Mouse (Mus musculus): ENCODE data around the gene Casp7.

Casp7 gene

DNA sequence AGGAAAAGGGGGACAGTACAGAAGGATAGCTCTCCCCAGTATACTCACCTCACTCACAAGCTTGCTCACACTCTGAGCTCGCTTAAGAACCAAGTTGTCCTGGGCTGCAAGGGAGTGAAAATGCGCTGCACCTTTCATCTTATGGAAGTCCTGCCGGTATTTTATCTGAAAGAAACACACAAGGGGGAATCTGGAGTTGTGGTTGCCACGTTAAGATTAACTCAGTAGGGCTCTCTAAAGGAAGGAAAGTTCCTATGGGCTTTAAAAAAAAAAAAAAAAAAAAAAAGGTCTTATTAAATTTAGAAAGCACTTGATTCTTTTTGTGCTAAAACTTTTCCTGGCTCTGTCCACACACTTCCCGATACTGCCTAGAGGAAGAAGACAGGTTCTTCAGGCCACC lies 18.9 kb upstream of the Casp7 start:
- no peak for TF ChIP-seq NANOG (IDR thresholded peaks at IDR 0.05; ENCODE audit: borderline replicate concordance, low read length)
- no peak for TF ChIP-seq POU5F1 (IDR thresholded peaks at IDR 0.05; ENCODE audit: borderline replicate concordance, low read length)
- TF ChIP-seq CTCF (conservative IDR thresholded peaks at IDR 0.05; ENCODE audit: low read length): no peak
- no peaks in the 10 kb centered on the region for H3K27me3 ChIP-seq (ENCODE audit: insufficient read depth, low read length)
- H3K4me1 ChIP-seq (replicated peaks; ENCODE audit: low read depth, low read length): no peaks in the 10 kb centered on the region; the same call in 1 of the 2 replicates

DNA sequence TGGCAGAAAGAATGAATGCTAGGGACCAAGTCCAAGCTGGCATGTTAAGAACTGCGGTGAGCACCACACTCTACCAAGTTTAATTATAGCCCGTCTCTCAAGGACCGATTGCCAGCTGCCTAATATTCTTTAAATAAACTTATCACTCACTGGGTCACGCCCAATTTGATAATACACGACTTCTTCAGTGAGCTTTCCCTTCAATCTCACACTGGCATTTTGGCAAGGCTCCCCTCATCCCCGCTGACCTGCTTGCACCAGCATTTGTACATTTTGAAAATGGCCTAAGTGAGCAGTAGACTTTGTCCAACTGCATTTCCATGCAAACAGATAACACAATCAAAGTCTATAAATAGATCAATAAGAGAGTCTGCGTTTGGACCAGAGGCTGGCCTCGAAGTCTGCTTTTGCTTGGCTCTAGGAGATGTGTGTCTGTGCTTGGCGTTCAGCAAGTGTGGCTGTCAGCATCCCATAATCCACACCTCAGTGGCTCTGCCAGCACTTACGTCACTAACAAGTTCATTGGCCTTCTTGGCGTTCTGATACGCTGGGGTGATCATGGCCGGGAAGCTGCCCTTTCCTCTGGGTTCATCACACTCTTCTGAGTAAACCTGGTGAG lies 18.3 kb upstream of the Casp7 start:
- Histone ChIP-seq H3K36me3 (ENCODE audit: insufficient read depth, low read length) (no peaks in the 10 kb centered on the region), H3K9me3 (ENCODE audit: low read length) (no peaks in the 10 kb centered on the region), H3K4me1 (replicated peaks; ENCODE audit: low read depth, low read length) (no peaks in the 10 kb centered on the region; the same call in 1 of the 2 replicates), H3K27me3 (ENCODE audit: insufficient read depth, low read length) (no peaks in the 10 kb centered on the region), H3K4me3 (replicated peaks; ENCODE audit: low read length) (no peak overlapping the region)
- TF ChIP-seq NANOG (IDR thresholded peaks at IDR 0.05; ENCODE audit: borderline replicate concordance, low read length) (no peak), CTCF (conservative IDR thresholded peaks at IDR 0.05; ENCODE audit: low read length) (no peak), POU5F1 (IDR thresholded peaks at IDR 0.05; ENCODE audit: borderline replicate concordance, low read length) (no peak)

More for the DNA sequence above, 18.9 kb upstream of the Casp7 start:
- H3K9me3 ChIP-seq (ENCODE audit: low read length): no peaks in the 10 kb centered on the region
- H3K4me3 ChIP-seq (replicated peaks; ENCODE audit: low read length): no peak overlapping the region
- no peaks in the 10 kb centered on the region for H3K36me3 ChIP-seq (ENCODE audit: insufficient read depth, low read length)

DNA sequence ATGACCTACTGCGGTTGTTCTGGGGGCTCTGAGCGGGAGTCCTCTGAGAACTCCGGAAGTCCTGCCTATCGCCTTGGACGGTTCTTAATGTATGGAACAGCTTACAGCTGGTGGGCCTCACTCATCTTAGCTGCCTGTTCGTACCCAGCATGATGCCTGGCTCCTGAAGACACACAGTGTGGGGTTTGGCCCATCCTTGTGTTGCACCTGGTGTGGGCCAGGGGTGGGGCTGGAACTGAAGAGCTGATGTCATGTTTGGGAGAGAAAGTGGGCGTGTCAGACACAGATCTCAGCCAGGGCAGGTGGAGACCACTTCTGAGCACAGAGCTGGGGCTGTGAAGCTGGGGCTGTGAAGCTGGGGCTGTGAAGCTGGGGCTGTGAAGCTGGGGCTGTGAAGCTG lies 16.6 kb upstream of the Casp7 start:
- no peak for TF ChIP-seq POU5F1 (IDR thresholded peaks at IDR 0.05; ENCODE audit: borderline replicate concordance, low read length)
- no peak for TF ChIP-seq CTCF (conservative IDR thresholded peaks at IDR 0.05; ENCODE audit: low read length)
- TF ChIP-seq NANOG (IDR thresholded peaks at IDR 0.05; ENCODE audit: borderline replicate concordance, low read length): no peak
- H3K27me3 ChIP-seq (ENCODE audit: insufficient read depth, low read length): no peaks in the 10 kb centered on the region
- no peaks in the 10 kb centered on the region for H3K36me3 ChIP-seq (ENCODE audit: insufficient read depth, low read length)
- no peaks in the 10 kb centered on the region for H3K9me3 ChIP-seq (ENCODE audit: low read length)
- H3K4me1 ChIP-seq (replicated peaks; ENCODE audit: low read depth, low read length): no peaks in the 10 kb centered on the region; the same call in 1 of the 2 replicates
- no peak overlapping the region for H3K4me3 ChIP-seq (replicated peaks; ENCODE audit: low read length)

DNA sequence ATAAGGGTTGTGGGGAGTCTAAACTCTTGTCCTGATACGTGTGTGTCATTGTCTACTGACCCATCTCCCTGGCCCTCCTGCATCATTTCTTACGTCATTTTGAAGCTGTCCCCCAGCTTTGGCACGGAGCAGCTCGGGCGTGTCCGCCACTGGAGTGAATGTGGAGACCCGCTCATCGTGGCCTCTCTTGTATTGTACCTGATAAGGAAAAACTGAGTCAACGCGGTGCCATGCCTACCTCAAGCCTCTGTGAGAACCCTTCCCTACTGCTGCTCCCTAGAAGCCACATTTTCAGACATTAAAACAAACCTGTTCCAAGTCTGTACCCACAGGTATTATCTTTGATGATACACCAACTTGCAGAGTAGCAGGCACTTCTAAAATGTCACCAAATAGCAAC lies 15.5 kb upstream of the Casp7 start:
- TF ChIP-seq POU5F1 (IDR thresholded peaks at IDR 0.05; ENCODE audit: borderline replicate concordance, low read length): no peak
- TF ChIP-seq NANOG (IDR thresholded peaks at IDR 0.05; ENCODE audit: borderline replicate concordance, low read length): no peak
- no peak for TF ChIP-seq CTCF (conservative IDR thresholded peaks at IDR 0.05; ENCODE audit: low read length)
- no peaks in the 10 kb centered on the region; the same call in 1 of the 2 replicates for H3K4me1 ChIP-seq (replicated peaks; ENCODE audit: low read depth, low read length)

DNA sequence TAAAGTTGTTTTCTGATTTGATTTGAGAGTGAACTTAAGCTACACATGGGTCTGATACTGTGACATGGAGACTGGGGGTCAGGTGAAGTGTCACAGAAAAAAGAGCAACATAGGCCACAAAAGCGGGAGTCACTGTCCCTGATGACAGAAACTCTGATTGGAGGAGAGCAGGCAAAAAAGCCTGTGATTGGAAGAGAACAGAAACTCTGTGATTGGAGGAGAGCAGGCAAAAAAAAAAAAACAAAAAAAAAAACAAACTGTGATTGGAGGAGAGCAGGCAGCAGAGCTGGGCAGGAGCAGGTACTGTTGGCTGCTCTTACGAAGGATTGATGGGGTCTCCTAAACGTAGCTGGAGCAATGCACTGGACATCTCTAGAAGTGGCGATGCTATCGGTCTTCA lies 11.4 kb upstream of the Casp7 start:
- H3K36me3 ChIP-seq (ENCODE audit: insufficient read depth, low read length): no peaks in the 10 kb centered on the region
- no peaks in the 10 kb centered on the region for H3K27me3 ChIP-seq (ENCODE audit: insufficient read depth, low read length)
- H3K4me3 ChIP-seq (replicated peaks; ENCODE audit: low read length): no peak overlapping the region
- TF ChIP-seq NANOG (IDR thresholded peaks at IDR 0.05; ENCODE audit: borderline replicate concordance, low read length): no peak
- no peaks in the 10 kb centered on the region for H3K4me1 ChIP-seq (replicated peaks; ENCODE audit: low read depth, low read length)
- H3K9me3 ChIP-seq (ENCODE audit: low read length): no peaks in the 10 kb centered on the region

More for the DNA sequence above, 15.5 kb upstream of the Casp7 start:
- no peaks in the 10 kb centered on the region for H3K27me3 ChIP-seq (ENCODE audit: insufficient read depth, low read length)
- H3K36me3 ChIP-seq (ENCODE audit: insufficient read depth, low read length): no peaks in the 10 kb centered on the region
- no peaks in the 10 kb centered on the region for H3K9me3 ChIP-seq (ENCODE audit: low read length)
- H3K4me3 ChIP-seq (replicated peaks; ENCODE audit: low read length): no peak overlapping the region

DNA sequence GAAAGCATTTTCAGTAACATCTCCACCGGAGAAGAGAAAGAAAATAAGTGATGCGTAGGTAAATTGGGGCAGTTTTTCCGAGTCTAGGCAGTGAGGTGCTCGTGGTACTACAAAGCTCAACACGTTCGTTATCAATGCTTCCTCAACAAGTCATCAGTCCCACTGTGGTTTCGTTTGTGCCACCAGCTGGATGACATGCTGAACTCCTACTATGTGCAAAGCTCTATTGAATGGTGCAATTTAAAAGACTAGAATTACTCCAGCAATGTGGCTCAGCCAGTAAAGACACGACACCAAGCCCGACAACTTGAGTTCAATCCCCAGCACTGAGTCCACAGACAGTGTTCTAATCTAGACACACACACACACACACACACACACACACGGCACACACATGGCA lies 10.8 kb upstream of the Casp7 start:
- H3K27me3 ChIP-seq (ENCODE audit: insufficient read depth, low read length): no peaks in the 10 kb centered on the region

DNA sequence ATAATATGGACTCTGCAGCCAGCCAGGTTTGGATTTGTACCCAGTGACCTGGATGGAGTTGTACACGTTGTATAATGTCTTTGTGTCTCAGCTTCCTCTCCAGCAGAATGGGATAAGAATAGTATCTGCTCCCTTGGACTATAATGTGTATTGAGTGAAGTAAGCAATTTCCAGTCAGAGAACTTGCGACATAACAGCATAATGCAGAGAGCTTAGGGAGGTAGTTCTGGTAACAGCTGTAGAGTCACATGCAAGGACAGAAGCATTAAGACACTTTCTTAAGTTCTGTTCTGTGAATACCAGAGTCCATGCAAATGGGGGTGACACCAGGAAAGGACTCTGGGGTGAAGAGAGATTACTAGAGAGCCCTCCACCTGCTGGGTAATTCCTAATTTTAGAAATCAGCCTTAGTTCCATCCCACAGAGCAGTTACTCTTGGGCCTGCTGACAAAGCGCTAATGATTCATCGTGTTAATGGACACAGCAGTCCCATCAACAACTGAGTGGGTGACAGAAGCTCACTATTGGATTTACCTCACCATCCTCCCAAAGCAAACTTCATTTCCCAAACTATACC lies 9.1 kb upstream of the Casp7 start:
- no peaks in the 10 kb centered on the region for H3K9me3 ChIP-seq (ENCODE audit: low read length)
- H3K4me1 ChIP-seq (replicated peaks; ENCODE audit: low read depth, low read length): peaks cover 14% of the 10 kb centered on the region
- no peak for TF ChIP-seq CTCF (conservative IDR thresholded peaks at IDR 0.05; ENCODE audit: low read length)
- TF ChIP-seq NANOG (IDR thresholded peaks at IDR 0.05; ENCODE audit: borderline replicate concordance, low read length): no peak
- TF ChIP-seq POU5F1 (IDR thresholded peaks at IDR 0.05; ENCODE audit: borderline replicate concordance, low read length): no peak
- H3K4me3 ChIP-seq (replicated peaks; ENCODE audit: low read length): no peak overlapping the region
- H3K36me3 ChIP-seq (ENCODE audit: insufficient read depth, low read length): no peaks in the 10 kb centered on the region
- 0 out of 2 replicates have a peak, but pooled peaks cover 2% of the 10 kb centered on the region for H3K27me3 ChIP-seq (ENCODE audit: insufficient read depth, low read length)

More for the DNA sequence above, 10.8 kb upstream of the Casp7 start:
- Histone ChIP-seq H3K4me3 (replicated peaks; ENCODE audit: low read length) (no peak overlapping the region), H3K4me1 (replicated peaks; ENCODE audit: low read depth, low read length) (0 out of 2 replicates have a peak, but pooled peaks cover 1% of the 10 kb centered on the region), H3K36me3 (ENCODE audit: insufficient read depth, low read length) (no peaks in the 10 kb centered on the region), H3K9me3 (ENCODE audit: low read length) (no peaks in the 10 kb centered on the region)
- TF ChIP-seq NANOG (IDR thresholded peaks at IDR 0.05; ENCODE audit: borderline replicate concordance, low read length) (no peak), POU5F1 (IDR thresholded peaks at IDR 0.05; ENCODE audit: borderline replicate concordance, low read length) (no peak), CTCF (conservative IDR thresholded peaks at IDR 0.05; ENCODE audit: low read length) (no peak)

DNA sequence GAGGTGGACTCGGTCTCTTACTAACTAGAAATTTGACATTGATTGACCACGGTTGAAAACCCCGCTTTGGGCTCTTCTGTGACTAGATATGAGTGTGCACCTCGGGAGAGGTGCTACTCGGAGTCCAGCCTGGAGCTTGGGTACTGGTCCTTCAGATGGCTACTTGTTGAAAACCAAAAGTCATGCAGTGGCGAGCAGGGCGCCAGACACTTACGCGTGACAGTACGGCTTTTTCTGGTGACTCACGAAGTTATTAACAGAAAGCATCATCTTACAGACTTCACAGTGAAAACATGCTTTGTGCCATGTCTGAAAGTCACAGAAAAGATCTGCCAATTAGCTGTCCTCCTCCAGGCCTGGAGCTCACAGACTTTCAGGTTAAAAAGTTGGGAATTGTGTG lies 7.8 kb upstream of the Casp7 start:
- Histone ChIP-seq H3K4me3 (replicated peaks; ENCODE audit: low read length) (no peak overlapping the region), H3K36me3 (ENCODE audit: insufficient read depth, low read length) (no peaks in the 10 kb centered on the region), H3K9me3 (ENCODE audit: low read length) (no peaks in the 10 kb centered on the region), H3K4me1 (replicated peaks; ENCODE audit: low read depth, low read length) (peaks cover 14% of the 10 kb centered on the region), H3K27me3 (ENCODE audit: insufficient read depth, low read length) (peaks cover 9% of the 10 kb centered on the region)
- TF ChIP-seq POU5F1 (IDR thresholded peaks at IDR 0.05; ENCODE audit: borderline replicate concordance, low read length) (no peak), NANOG (IDR thresholded peaks at IDR 0.05; ENCODE audit: borderline replicate concordance, low read length) (no peak), CTCF (conservative IDR thresholded peaks at IDR 0.05; ENCODE audit: low read length) (no peak)
